Mouse (Mus musculus): Measurements from ENCODE around the gene Eri2. TPM values are rescaled to one million over a fixed set of nuclear protein-coding genes. Genes with fewer than 3 reads are reported as not detected.
A peak's percentile ranks its signal among the peaks of the same experiment; 100 is the strongest.

The Eri2 gene
- total RNA-seq (2021) (1 to 10 TPM; 5.2 to 6.1 TPM), polyA plus RNA-seq (2012; rRNA removed) (0.25 and 0.30 TPM in 2 replicates)
- long read RNA-seq, partial matches to known transcripts: 0 of 2 reads
- long read RNA-seq, other reads (novel, unspliced or antisense): 0 of 2 reads

- DNase-seq: peak; percentile 93
Observed at GRCm38 (mm10) chr7:119793586-119794250, at the start of gene Eri2, which contains the start of gene Rexo5. Eri2 (minus strand) TSS chr7:119794058. Rexo5 (plus strand) TSS chr7:119794006.

- DNase-seq: no peak
Observed at GRCm38 (mm10) chr7:119841820-119842449, 48.1 kb upstream of the Eri2 start.

GRCm38 (mm10) chr7:119835996-119836777 lies 42.3 kb upstream of the Eri2 start:
- no peak for DNase-seq

GRCm38 (mm10) chr7:119835371-119835770 lies 41.5 kb upstream of the Eri2 start:
- no peak for DNase-seq

GRCm38 (mm10) chr7:119808723-119809122 lies 14.9 kb upstream of the Eri2 start:
- DNase-seq: no peak

- no peak for DNase-seq
Observed at GRCm38 (mm10) chr7:119807396-119807795, 13.5 kb upstream of the Eri2 start.

GRCm38 (mm10) chr7:119800991-119801390 lies 7.1 kb upstream of the Eri2 start:
- DNase-seq: no peak

- no peak for DNase-seq
Observed at GRCm38 (mm10) chr7:119800488-119800887, 6.6 kb upstream of the Eri2 start.

- DNase-seq: no peak
Observed at GRCm38 (mm10) chr7:119795311-119795710, 1.5 kb upstream of the Eri2 start.

- no peak for DNase-seq
Observed at GRCm38 (mm10) chr7:119794251-119794638, 387 bp upstream of the Eri2 start.

- DNase-seq: no peak
Observed at GRCm38 (mm10) chr7:119789024-119789423, 4.8 kb downstream of the Eri2 start.

GRCm38 (mm10) chr7:119784908-119785307 lies 8.9 kb downstream of the Eri2 start:
- DNase-seq: no peak

GRCm38 (mm10) chr7:119783453-119783852 lies 10.4 kb downstream of the Eri2 start:
- DNase-seq: peak; percentile 43

GRCm38 (mm10) chr7:119769895-119770294 lies 24.0 kb downstream of the Eri2 start:
- no peak for DNase-seq

- no peak for DNase-seq
Observed at GRCm38 (mm10) chr7:119766996-119767395, 26.9 kb downstream of the Eri2 start.

- DNase-seq: no peak
Observed at GRCm38 (mm10) chr7:119764377-119764776, 29.5 kb downstream of the Eri2 start.

- no peak for DNase-seq
Observed at GRCm38 (mm10) chr7:119762166-119762697, 31.6 kb downstream of the Eri2 start.

- peak; percentile 65 for DNase-seq
Observed at GRCm38 (mm10) chr7:119760527-119760951, 33.3 kb downstream of the Eri2 start, which contains the start of gene Acsm3. Acsm3 (plus strand) TSS chr7:119760923.

GRCm38 (mm10) chr7:119753696-119754095 lies 40.2 kb downstream of the Eri2 start:
- no peak for DNase-seq

- peak; percentile 70 for DNase-seq
Observed at GRCm38 (mm10) chr7:119749942-119750341, 43.9 kb downstream of the Eri2 start.

GRCm38 (mm10) chr7:119748761-119749160 lies 45.1 kb downstream of the Eri2 start:
- DNase-seq: no peak

GRCm38 (mm10) chr7:119745869-119746268 lies 48.0 kb downstream of the Eri2 start:
- DNase-seq: peak; percentile 34

Data from adrenal gland, adult 2 months (tissue).